Mouse (Mus musculus): ENCODE results near the gene Dynlrb2.

DNA sequence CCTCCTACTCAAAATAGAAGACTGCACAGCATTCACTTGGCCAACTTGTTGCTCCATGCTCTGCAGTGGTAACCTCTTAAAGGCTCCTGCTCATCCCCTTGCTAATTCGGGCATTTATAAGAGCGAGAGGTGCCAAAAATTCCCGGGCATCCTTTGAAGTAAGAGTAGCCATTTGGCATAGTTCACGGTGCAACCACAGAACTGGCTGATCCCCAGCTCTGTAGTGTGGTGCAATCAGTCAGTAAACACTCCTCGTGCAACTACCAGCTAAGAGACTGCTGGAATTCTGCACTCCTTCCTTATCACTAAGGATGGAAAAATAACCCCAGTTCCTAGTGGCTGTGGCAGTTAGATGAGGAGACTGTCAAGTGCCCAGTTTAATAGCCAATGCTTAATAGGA is 3.9 kb downstream of the Dynlrb2 start:
- TF ChIP-seq POLR2A (IDR thresholded peaks at IDR 0.05; ENCODE audit: borderline replicate concordance, extremely low read depth, insufficient read depth, insufficient read length, poor library complexity, severe bottlenecking): no peak
- no peak for TF ChIP-seq CTCF (IDR thresholded peaks at IDR 0.05; ENCODE audit: borderline replicate concordance, extremely low read depth, insufficient read depth, insufficient read length)
